Mouse (Mus musculus): ENCODE results near the gene Armc6. TPM values are rescaled to one million over a fixed set of nuclear protein-coding genes. Genes with fewer than 3 reads are reported as not detected.

Gene Armc6
- polyA plus RNA-seq, 1 experiment from 2014 or later: 33.4 TPM

DNA sequence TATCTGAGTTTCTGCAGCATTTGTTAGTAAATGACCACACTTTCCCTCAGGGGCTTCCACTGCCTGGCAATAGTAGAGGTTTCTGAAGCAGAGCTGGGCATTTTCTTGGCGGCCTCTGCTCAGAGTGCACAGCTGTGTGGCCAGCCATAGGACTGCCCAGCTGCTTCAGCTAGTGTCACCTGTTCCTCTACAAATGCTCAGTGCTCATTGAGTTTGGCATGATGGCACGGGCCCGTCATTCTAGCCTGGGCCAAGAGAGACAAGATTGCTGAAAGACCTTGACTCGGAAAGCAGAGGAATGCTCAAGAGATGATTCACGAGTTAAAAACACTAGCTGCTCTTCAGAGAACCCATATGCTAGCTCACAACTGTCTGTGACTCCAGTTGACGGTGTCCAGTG, 12.4 kb upstream of the Armc6 start:
- H3K36me3 ChIP-seq (ENCODE audit: control insufficient read depth, insufficient read depth, low read length): peaks cover 87% of the 10 kb centered on the region
- H3K4me1 ChIP-seq (ENCODE audit: control insufficient read depth, insufficient read depth, low read length): no peaks in the 10 kb centered on the region
- no peaks in the 10 kb centered on the region for H3K9me3 ChIP-seq (ENCODE audit: control insufficient read depth, low read length)
- H3K27ac ChIP-seq (replicated peaks; ENCODE audit: low read depth, low read length): no peak overlapping the region
- DNase-seq (ENCODE audit: low spot score) (no peak), ATAC-seq (ENCODE audit: low read depth) (no peak)
- 91% methylated on average over 6 of the region's 6 CpGs for WGBS
- no peak overlapping the region for H3K4me2 ChIP-seq (ENCODE audit: low read depth, low read length)
- H3K27me3 ChIP-seq (replicated peaks; ENCODE audit: control insufficient read depth, insufficient read depth, low read length): no peaks in the 10 kb centered on the region
- no peak overlapping the region for H3K9ac ChIP-seq (ENCODE audit: low read depth, low read length)
- no peak overlapping the region for H3K4me3 ChIP-seq (ENCODE audit: low read depth, low read length)

- Histone ChIP-seq H3K9ac (ENCODE audit: low read depth, low read length) (no peak overlapping the region), H3K4me3 (ENCODE audit: low read depth, low read length) (no peak overlapping the region), H3K36me3 (ENCODE audit: control insufficient read depth, insufficient read depth, low read length) (peaks cover 83% of the 10 kb centered on the region), H3K9me3 (ENCODE audit: control insufficient read depth, low read length) (no peaks in the 10 kb centered on the region), H3K27ac (replicated peaks; ENCODE audit: low read depth, low read length) (no peak overlapping the region), H3K4me2 (ENCODE audit: low read depth, low read length) (no peak overlapping the region), H3K27me3 (replicated peaks; ENCODE audit: control insufficient read depth, insufficient read depth, low read length) (no peaks in the 10 kb centered on the region), H3K4me1 (ENCODE audit: control insufficient read depth, insufficient read depth, low read length) (peaks cover 6% of the 10 kb centered on the region)
- ATAC-seq (ENCODE audit: low read depth) (no peak), DNase-seq (ENCODE audit: low spot score) (no peak)
- 78% methylated on average over 5 of the region's 5 CpGs for WGBS
These were observed 6.4 kb upstream of the Armc6 start for GRCm38 (mm10) chr8:70240642-70241041.

- 81% methylated on average over 2 of the region's 2 CpGs for WGBS
- H3K36me3 ChIP-seq (ENCODE audit: control insufficient read depth, insufficient read depth, low read length): peaks cover 64% of the 10 kb centered on the region
- ATAC-seq (ENCODE audit: low read depth): no peak
- H3K27me3 ChIP-seq (replicated peaks; ENCODE audit: control insufficient read depth, insufficient read depth, low read length): no peaks in the 10 kb centered on the region
- DNase-seq (ENCODE audit: low spot score): no peak
- no peak overlapping the region for H3K4me3 ChIP-seq (ENCODE audit: low read depth, low read length)
- H3K27ac ChIP-seq (replicated peaks; ENCODE audit: low read depth, low read length): no peak overlapping the region
- no peak overlapping the region for H3K4me2 ChIP-seq (ENCODE audit: low read depth, low read length)
- no peak overlapping the region for H3K9ac ChIP-seq (ENCODE audit: low read depth, low read length)
- peaks cover 18% of the 10 kb centered on the region for H3K4me1 ChIP-seq (ENCODE audit: control insufficient read depth, insufficient read depth, low read length)
- no peaks in the 10 kb centered on the region for H3K9me3 ChIP-seq (ENCODE audit: control insufficient read depth, low read length)
These were observed 3.6 kb upstream of the Armc6 start for GRCm38 (mm10) chr8:70237842-70238241.

DNA sequence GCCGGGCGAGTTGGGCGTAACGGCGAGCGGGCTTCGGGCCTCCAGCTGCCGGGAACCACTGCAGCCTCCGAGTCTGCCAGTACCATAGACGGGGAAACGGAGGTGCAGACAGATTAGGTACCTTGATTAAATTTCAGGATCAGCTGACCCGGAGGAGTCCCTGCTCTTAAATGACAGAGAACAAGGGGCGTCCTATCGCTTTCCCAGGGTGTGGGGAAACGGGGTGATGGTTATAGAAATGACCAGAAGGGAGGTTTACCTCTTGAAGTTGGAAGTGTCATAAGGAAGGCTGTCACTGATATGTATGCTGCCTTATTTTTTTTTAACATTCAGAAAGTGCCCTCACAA, 489 bp upstream of the Armc6 start:
- 0% methylated on average over 15 of the region's 15 CpGs for WGBS
- peak overlapping the region; percentile 93 for H3K4me2 ChIP-seq (ENCODE audit: low read depth, low read length)
- H3K27ac ChIP-seq (replicated peaks; ENCODE audit: low read depth, low read length): peak overlapping the region; percentile 96
- ATAC-seq (ENCODE audit: low read depth): no peak
- no peaks in the 10 kb centered on the region for H3K9me3 ChIP-seq (ENCODE audit: control insufficient read depth, low read length)
- H3K4me3 ChIP-seq (ENCODE audit: low read depth, low read length): peak overlapping the region; percentile 88
- H3K9ac ChIP-seq (ENCODE audit: low read depth, low read length): peak overlapping the region; percentile 87
- H3K36me3 ChIP-seq (ENCODE audit: control insufficient read depth, insufficient read depth, low read length): peaks cover 49% of the 10 kb centered on the region
- DNase-seq (ENCODE audit: low spot score): no peak
- H3K27me3 ChIP-seq (replicated peaks; ENCODE audit: control insufficient read depth, insufficient read depth, low read length): no peaks in the 10 kb centered on the region
- H3K4me1 ChIP-seq (ENCODE audit: control insufficient read depth, insufficient read depth, low read length): peaks cover 18% of the 10 kb centered on the region

GRCm38 (mm10) chr8:70233606-70234005, 660 bp downstream of the Armc6 start:
- WGBS: 4% methylated on average over 13 of the region's 13 CpGs
- H3K9ac ChIP-seq (ENCODE audit: low read depth, low read length): peak overlapping the region; percentile 87
- DNase-seq (ENCODE audit: low spot score) (no peak), ATAC-seq (ENCODE audit: low read depth) (no peak)
- H3K27ac ChIP-seq (replicated peaks; ENCODE audit: low read depth, low read length): no peak overlapping the region
- peaks cover 51% of the 10 kb centered on the region for H3K36me3 ChIP-seq (ENCODE audit: control insufficient read depth, insufficient read depth, low read length)
- no peaks in the 10 kb centered on the region for H3K27me3 ChIP-seq (replicated peaks; ENCODE audit: control insufficient read depth, insufficient read depth, low read length)
- peaks cover 18% of the 10 kb centered on the region for H3K4me1 ChIP-seq (ENCODE audit: control insufficient read depth, insufficient read depth, low read length)
- peak overlapping the region; percentile 93 for H3K4me2 ChIP-seq (ENCODE audit: low read depth, low read length)
- peak overlapping the region; percentile 88 for H3K4me3 ChIP-seq (ENCODE audit: low read depth, low read length)
- H3K9me3 ChIP-seq (ENCODE audit: control insufficient read depth, low read length): no peaks in the 10 kb centered on the region

- Histone ChIP-seq H3K9me3 (ENCODE audit: control insufficient read depth, low read length) (no peaks in the 10 kb centered on the region), H3K4me1 (ENCODE audit: control insufficient read depth, insufficient read depth, low read length) (peaks cover 14% of the 10 kb centered on the region), H3K4me2 (ENCODE audit: low read depth, low read length) (no peak overlapping the region), H3K27ac (replicated peaks; ENCODE audit: low read depth, low read length) (no peak overlapping the region), H3K36me3 (ENCODE audit: control insufficient read depth, insufficient read depth, low read length) (peaks cover 30% of the 10 kb centered on the region), H3K27me3 (replicated peaks; ENCODE audit: control insufficient read depth, insufficient read depth, low read length) (no peaks in the 10 kb centered on the region), H3K9ac (ENCODE audit: low read depth, low read length) (no peak overlapping the region), H3K4me3 (ENCODE audit: low read depth, low read length) (no peak overlapping the region)
- WGBS: 94% methylated on average over 9 of the region's 9 CpGs
- DNase-seq (ENCODE audit: low spot score) (no peak), ATAC-seq (ENCODE audit: low read depth) (no peak)
These were observed 3.4 kb downstream of the Armc6 start for GRCm38 (mm10) chr8:70230837-70231236.

DNA sequence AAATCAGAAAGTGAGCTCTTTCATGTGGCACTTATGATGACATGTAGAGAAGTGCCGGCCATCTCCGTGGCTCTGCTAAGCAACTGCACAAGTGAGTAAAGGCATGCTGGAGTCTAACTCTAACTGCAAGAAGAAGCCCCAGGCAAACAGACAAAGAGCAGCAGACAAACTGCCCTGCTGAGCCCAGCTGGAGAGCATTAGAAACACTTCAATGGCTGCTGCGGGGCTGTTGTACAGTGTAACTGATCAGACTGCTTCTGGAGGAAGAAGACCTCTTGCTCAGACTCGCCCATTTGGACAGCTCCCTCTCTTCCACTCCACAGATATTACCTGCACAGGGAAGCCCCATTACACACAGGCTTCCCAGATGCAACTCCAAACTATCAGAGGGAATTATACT, 6.3 kb downstream of the Armc6 start:
- Histone ChIP-seq H3K36me3 (ENCODE audit: control insufficient read depth, insufficient read depth, low read length) (peaks cover 55% of the 10 kb centered on the region), H3K9ac (ENCODE audit: low read depth, low read length) (no peak overlapping the region), H3K4me3 (ENCODE audit: low read depth, low read length) (no peak overlapping the region), H3K9me3 (ENCODE audit: control insufficient read depth, low read length) (no peaks in the 10 kb centered on the region), H3K27me3 (replicated peaks; ENCODE audit: control insufficient read depth, insufficient read depth, low read length) (no peaks in the 10 kb centered on the region), H3K27ac (replicated peaks; ENCODE audit: low read depth, low read length) (no peak overlapping the region), H3K4me2 (ENCODE audit: low read depth, low read length) (no peak overlapping the region), H3K4me1 (ENCODE audit: control insufficient read depth, insufficient read depth, low read length) (no peaks in the 10 kb centered on the region)
- ATAC-seq (ENCODE audit: low read depth) (no peak), DNase-seq (ENCODE audit: low spot score) (no peak)
- 28% methylated on average over 4 of the region's 4 CpGs for WGBS

GRCm38 (mm10) chr8:70223341-70223740, 10.9 kb downstream of the Armc6 start:
- Histone ChIP-seq H3K27ac (replicated peaks; ENCODE audit: low read depth, low read length) (no peak overlapping the region), H3K36me3 (ENCODE audit: control insufficient read depth, insufficient read depth, low read length) (peaks cover 47% of the 10 kb centered on the region), H3K27me3 (replicated peaks; ENCODE audit: control insufficient read depth, insufficient read depth, low read length) (no peaks in the 10 kb centered on the region), H3K4me3 (ENCODE audit: low read depth, low read length) (no peak overlapping the region), H3K4me1 (ENCODE audit: control insufficient read depth, insufficient read depth, low read length) (no peaks in the 10 kb centered on the region), H3K9ac (ENCODE audit: low read depth, low read length) (no peak overlapping the region), H3K9me3 (ENCODE audit: control insufficient read depth, low read length) (no peaks in the 10 kb centered on the region), H3K4me2 (ENCODE audit: low read depth, low read length) (no peak overlapping the region)
- 61% methylated on average over 6 of the region's 6 CpGs for WGBS
- DNase-seq (ENCODE audit: low spot score) (no peak), ATAC-seq (ENCODE audit: low read depth) (no peak)

DNA sequence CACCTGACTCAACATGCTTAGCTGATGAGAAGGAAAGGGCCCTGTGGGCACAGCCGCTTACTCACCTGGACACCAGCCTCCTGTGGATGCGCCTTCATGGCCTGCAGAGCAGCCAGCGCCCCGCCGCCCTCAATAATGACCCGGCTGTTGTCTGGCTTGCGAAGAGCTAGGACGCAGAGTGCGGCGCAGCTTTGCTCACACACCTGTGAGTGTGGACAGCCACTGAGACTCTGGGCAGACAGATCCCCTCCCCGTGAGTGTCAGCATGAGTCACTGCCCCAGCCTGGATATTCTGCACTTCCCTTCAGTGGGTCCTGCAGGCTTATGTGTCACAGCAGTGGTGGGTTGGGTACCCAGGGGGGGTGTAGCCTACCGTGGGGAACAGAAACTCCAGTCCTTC, 12.2 kb downstream of the Armc6 start:
- H3K27ac ChIP-seq (replicated peaks; ENCODE audit: low read depth, low read length): no peak overlapping the region
- H3K27me3 ChIP-seq (replicated peaks; ENCODE audit: control insufficient read depth, insufficient read depth, low read length): no peaks in the 10 kb centered on the region
- DNase-seq (ENCODE audit: low spot score) (no peak), ATAC-seq (ENCODE audit: low read depth) (no peak)
- H3K9me3 ChIP-seq (ENCODE audit: control insufficient read depth, low read length): no peaks in the 10 kb centered on the region
- H3K4me1 ChIP-seq (ENCODE audit: control insufficient read depth, insufficient read depth, low read length): no peaks in the 10 kb centered on the region
- no peak overlapping the region for H3K9ac ChIP-seq (ENCODE audit: low read depth, low read length)
- H3K4me3 ChIP-seq (ENCODE audit: low read depth, low read length): no peak overlapping the region
- WGBS: 91% methylated on average over 12 of the region's 12 CpGs
- no peak overlapping the region for H3K4me2 ChIP-seq (ENCODE audit: low read depth, low read length)
- H3K36me3 ChIP-seq (ENCODE audit: control insufficient read depth, insufficient read depth, low read length): peaks cover 47% of the 10 kb centered on the region
